Mouse (Mus musculus) adrenal gland, adult 8-10 months (tissue): Measurements from ENCODE around the gene Olfr786. TPM values are rescaled to one million over a fixed set of nuclear protein-coding genes. Genes with fewer than 3 reads are reported as not detected.

Experiments used
- DNase-seq: peaks from one replicate; pipeline ENCODE4 v3.0.0; 2022
- total RNA-seq, 4 experiments: library from RNA; stranded (reverse); gene quantifications; 2 replicates each; pipeline ENCODE4 v1.2.4; 2022

Olfr786 gene
- total RNA-seq = not detected

DNA sequence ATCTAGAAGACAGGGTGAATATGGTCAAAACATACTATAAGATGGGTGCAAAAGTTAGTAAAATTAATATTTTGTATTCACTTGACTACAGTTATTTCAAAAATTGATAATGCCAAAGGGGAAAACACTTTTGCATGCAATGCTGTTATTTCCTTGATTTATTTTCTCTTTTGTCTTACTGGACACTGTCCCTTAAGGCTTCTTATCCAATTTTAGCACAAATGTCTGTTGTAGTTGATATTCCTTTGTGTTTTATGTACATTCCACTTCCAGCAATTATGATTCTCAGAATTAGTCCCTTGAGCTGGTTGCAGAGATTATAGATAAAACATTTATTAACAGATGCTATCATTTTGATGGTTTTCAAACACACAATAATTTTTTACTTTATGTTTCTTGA, at the start of gene Olfr786:
TSS of gene Olfr786 (plus strand) at position 301 of the 400 bp plus-strand sequence.
- DNase-seq = no peak

DNA sequence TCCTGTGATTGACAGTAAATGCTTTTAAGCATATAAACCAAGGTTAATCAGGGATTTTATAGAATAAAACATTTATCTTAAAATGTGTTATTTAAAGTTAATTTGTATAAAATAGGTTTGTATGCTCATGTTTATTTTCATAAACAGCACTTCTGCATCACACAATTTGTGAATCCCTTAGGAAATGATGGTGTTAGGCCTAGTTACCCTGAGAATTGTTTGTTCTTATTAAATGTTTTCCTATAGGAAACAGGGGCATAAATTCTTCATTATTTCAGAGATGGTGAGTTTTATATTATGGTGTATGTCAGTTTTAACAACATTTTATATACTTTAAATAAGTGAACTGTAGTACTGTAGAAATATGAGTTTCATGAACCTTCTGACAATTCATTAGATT, 43.3 kb upstream of the Olfr786 start, which contains the start of gene Olfr784:
TSS of gene Olfr784 (plus strand) at position 301 of the 400 bp plus-strand sequence.
- no peak for DNase-seq

DNA sequence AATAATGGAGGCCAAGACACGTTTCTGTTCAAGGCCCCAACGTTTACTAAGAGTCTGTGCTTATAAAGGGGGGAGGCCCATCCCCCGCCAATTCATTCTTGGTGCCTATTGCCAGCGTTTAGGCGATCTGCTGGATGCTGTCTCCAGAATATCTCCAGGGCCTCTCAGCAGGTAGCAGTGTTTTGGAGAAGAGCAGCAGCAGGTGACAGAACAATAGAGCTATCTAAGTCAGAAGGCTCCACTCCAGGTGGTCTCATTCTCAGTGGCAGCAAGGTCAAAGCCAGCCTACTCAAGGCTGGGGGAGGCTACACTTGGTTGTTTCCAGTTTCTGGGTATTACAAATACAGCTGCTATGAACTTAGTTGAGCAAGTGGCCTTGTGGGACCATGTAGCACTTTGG, 26.2 kb upstream of the Olfr786 start:
- DNase-seq = no peak

DNA sequence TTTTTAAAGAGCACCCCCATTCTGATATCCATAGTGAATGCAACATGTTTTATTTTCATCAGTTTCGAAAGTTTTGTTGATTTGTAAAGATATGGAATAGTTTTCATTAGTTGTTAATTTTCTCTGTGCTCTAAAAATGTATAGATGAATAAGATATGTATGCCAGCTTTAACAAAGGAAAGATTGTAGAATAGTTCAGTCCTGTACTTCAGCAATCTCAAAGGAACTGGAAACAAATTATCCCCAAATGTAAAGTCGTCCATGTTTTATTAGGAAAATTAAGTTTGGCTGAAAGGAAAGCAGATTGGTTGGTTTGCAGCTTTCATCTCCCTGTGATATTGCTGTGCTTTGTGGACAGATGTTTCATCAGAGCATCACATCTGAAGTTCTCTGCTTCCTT, 22.0 kb upstream of the Olfr786 start, which contains the start of gene Olfr785:
TSS of gene Olfr785 (plus strand) at position 301 of the 400 bp plus-strand sequence.
- no peak for DNase-seq

DNA sequence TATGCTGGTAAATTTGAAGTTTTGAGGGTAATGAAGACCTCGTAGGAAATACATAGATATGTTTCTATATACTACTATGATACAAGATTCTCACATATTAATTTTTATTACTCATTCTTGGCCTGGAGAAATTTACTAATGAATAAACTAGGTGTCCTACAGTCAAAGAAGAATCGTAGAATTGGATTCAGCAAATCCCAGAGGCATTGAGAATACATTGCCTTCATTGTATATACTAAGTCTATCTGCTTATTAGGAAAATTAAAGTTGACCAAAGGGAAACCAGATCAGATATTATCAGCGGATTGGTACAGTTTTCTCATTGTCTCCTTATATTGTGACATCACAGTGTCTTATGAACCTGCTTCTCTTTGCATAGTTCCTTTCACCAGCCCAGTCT, 34.5 kb downstream of the Olfr786 start, which contains the start of gene Olfr787:
TSS of gene Olfr787 (plus strand) at position 301 of the 400 bp plus-strand sequence.
- DNase-seq = no peak

DNA sequence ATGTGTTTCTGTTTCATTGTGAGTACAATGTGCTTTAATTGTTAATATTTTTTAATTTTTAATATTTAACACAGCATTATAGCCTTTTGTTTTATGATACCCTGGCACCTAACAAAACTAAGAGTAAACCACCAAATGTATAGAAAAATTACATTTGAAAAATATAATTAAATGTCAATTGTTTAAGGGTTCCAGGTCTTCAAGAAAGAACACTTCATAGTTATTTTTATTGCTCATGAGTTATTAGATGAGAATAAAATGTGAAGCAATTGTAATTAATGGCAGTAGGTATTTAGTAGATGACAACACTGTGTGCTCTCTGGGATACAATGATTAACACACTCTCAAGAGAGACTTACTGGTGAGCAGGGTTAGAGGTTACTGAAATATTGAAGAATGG, 43.6 kb downstream of the Olfr786 start, which contains the start of gene Olfr788:
TSS of gene Olfr788 (plus strand) at position 301 of the 400 bp plus-strand sequence.
- DNase-seq = no peak

DNA sequence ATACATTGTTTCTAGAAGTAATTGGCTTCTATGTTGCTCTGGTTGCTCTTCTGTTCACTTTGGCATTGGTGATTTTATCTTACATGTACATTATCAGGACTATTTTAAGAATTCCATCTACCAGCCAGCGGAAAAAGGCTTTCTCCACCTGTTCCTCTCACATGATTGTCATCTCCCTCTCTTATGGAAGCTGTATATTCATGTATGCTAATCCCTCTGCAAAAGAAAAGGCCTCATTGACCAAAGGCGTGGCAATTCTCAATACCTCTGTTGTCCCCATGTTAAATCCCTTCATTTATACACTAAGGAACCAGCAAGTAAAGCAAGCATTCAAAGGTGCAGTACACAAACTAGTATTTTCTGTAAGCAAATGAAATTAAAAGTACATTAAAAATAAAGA, 46.1 kb downstream of the Olfr786 start:
- DNase-seq = no peak

DNA sequence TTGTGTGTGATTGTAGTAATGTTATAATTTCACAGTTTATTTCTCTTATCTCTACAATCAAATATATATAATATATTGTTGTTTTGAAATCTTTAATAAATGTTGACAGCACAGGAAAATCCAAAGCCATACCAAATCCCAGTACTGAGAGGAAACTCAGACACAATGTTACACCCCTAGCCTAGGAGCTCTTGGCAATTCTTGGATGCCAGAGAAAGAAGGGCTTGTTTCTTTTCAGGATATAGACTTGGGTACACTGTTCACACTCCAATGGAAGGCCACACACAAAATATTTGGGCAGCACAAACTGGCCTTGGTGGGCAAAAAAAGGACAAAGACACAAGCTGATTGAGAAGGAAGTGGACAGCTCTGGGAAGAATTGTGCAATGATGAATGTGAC, 46.6 kb downstream of the Olfr786 start:
- DNase-seq = no peak

DNA sequence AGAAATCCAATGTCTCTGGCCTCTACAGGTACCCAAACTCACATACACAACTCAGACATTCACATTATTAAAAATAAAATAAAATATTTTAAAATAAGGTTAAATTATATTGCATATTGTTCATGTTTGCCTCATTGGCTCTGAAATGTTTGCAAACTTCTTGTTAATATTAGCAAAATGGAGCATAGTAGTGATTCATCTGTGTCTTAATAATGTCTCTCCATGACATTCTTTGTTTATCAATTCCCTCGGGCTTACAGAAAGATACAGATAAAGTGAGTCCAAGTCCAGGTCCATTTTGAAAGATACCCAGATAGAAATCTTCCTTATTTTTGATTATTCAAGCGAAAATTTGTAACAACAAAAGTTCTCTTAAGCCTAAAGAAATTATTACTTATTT, 57.3 kb downstream of the Olfr786 start, which contains the start of gene Olfr789:
TSS of gene Olfr789 (plus strand) at position 301 of the 400 bp plus-strand sequence.
- no peak for DNase-seq

Other genes starting within 250 kb of the Olfr786 start
- not detected for gene Olfr772, start 249.4 kb upstream of the Olfr786 start, total RNA-seq
- not detected for gene Olfr773, start 239.9 kb upstream of the Olfr786 start, total RNA-seq
- gene Olfr774, start 191.1 kb upstream of the Olfr786 start, total RNA-seq = not detected
- under 1 TPM in 1 of 4 experiments, not detected in 3; 0.08 TPM for gene Olfr775, start 178.9 kb upstream of the Olfr786 start, total RNA-seq
- not detected for gene Olfr776, start 168.2 kb upstream of the Olfr786 start, total RNA-seq
- not detected for gene Olfr777, start 155.8 kb upstream of the Olfr786 start, total RNA-seq
- not detected for gene Olfr780, start 109.2 kb upstream of the Olfr786 start, total RNA-seq
- not detected for gene Olfr781, start 98.5 kb upstream of the Olfr786 start, total RNA-seq
- gene Olfr782, start 78.5 kb upstream of the Olfr786 start, total RNA-seq = not detected
- gene Olfr784, start 43.2 kb upstream of the Olfr786 start, total RNA-seq = not detected
- not detected for gene Olfr785, start 21.9 kb upstream of the Olfr786 start, total RNA-seq
- not detected for gene Olfr787, start 34.6 kb downstream of the Olfr786 start, total RNA-seq
- not detected for gene Olfr788, start 43.7 kb downstream of the Olfr786 start, total RNA-seq
- not detected for gene Olfr789, start 57.4 kb downstream of the Olfr786 start, total RNA-seq
- gene Olfr790, start 71.2 kb downstream of the Olfr786 start, total RNA-seq = not detected
- gene Olfr791, start 94.5 kb downstream of the Olfr786 start, total RNA-seq = not detected
- not detected for gene Olfr792, start 111.9 kb downstream of the Olfr786 start, total RNA-seq
- gene Olfr794, start 140.3 kb downstream of the Olfr786 start, total RNA-seq = not detected
- not detected for gene Olfr796, start 185.3 kb downstream of the Olfr786 start, total RNA-seq
- gene Olfr798, start 200.6 kb downstream of the Olfr786 start, total RNA-seq = not detected
- not detected for gene Olfr799, start 210.2 kb downstream of the Olfr786 start, total RNA-seq
- not detected for gene Olfr800, start 230.4 kb downstream of the Olfr786 start, total RNA-seq
- gene Olfr801, start 246.6 kb downstream of the Olfr786 start, total RNA-seq = not detected